Mouse (Mus musculus) 416B (cell line): ENCODE data around the gene Cacna1c.

Experiments used
- DNase-seq: peaks from one replicate; pipeline ENCODE4 v3.0.0; 2011; ENCODE audit warnings: low read depth

The Cacna1c gene

GRCm38 (mm10) chr6:119196382-119197305 lies at the start of gene Cacna1c:
Gene Cacna1c, minus strand, starts transcription at chr6:119196418.
- no peak for DNase-seq

DNA sequence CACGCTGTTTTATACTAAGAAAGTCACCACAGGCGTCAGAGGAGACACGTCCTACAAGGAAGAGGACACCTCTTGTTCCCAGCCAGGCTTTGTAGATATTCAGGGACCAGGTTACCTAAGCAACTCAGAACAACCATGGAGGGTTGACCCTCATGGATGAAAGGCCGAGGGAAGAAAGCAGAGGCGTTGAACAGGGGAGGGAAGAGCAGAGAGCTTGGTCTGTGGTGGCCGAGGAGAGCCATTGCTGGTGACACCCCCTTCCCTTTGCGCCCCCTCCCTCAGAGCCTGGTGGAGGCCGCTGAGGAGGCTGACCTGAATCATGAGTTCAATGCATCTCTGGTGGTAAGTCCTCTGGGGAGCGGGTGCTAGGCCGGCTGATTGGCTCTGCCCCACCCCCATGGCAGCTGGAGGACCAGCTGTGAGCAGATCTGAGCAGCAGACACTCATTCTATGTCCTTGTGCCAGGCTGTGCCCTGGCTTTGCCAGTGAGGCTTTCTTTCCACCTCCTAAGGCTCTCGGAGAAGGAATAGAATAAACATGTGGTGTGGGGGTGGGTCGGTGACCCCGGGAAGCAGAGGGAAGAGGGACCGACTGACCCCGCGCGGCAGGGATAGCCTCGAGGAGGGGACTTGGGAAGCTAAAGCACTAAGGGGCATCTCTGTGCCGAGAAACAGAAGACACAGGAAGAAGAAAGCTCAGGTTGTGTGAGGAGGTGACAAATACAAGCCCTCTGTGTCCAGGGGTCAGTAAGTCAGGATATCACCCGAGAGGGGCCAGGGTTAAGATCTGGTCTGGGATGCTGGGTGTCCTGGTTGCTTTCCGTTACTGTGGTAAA lies 44.9 kb upstream of the Cacna1c start:
- no peak for DNase-seq

DNA sequence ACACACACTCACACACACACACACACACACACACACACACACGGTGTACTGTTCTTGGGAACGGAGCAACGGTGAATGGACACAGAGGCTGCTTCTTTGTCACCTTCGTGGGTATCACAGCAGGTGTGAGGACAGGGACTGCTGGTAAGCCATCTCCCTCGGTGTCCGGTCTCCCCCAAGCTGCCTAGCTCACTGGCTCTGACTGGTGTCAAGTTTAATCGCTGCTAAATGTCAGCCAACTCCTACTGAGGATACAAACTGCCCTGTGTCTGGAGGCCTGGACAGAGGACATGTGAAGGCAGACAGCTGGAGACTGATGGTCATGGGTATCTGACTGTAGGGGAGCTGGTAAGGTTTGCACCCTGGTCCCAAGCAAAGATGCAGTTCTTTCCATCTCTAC lies 44.0 kb upstream of the Cacna1c start:
- no peak for DNase-seq

DNA sequence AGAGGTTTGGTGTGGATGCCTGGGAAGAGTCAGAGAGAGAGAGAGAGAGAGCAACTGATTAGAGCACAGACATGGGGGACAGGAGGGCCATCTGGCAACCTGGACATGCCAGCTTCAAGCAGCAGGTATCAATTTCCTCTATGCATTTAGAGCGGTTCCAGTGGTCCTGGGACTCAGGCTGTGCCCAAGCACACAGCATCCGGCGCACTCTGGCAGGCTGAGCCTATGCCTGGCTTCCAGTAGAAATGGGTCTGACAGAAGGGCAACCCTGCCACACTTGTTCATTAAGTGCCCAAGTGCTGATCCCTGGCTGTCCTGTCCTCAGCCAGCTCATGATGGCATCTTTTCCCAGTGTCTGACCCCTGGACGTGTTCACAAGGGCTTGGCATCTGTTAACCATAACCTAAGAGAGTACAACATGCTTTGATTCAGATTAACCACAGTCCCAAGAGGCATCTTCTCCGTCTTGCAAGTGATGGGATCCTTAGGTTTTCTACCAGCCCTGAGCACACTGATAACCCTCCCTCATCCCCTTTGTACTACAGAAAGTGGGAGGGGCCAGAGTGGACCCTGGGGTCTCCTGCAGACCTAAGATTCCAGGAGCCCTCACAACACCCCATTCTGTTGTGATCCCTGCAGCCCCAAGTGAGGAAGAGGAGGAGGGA lies 43.3 kb upstream of the Cacna1c start:
- DNase-seq: no peak

DNA sequence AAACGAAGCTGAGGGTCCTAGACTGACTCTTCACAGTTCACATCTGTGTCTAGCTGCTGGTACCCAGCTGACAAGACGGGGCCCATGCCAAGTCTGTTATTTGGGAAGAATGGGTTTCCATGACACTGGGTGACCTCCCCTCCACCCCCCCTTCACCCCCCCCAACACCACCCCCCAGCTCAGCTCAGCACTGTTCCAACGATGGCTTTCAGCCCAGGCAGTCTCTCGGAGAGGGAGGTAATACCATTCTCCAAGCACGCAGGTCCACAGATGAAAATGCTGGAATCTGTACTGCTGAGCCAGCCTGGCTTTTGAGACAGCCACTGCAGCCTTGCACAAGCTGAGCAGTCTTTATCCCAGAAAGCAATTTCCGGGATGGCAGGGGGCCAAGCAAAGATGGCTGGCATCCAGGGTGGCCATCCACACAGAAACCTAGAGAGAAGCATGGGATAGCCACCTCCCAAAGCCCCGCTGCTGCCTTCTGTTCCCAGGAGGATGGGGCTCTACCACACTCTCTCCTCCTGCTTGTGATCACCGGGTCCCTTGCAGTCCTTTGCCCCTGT lies 41.3 kb upstream of the Cacna1c start:
- no peak for DNase-seq

GRCm38 (mm10) chr6:119236241-119236640 lies 40.0 kb upstream of the Cacna1c start, which contains the start of gene Cacna2d4:
Gene Cacna2d4, plus strand, starts transcription at chr6:119236526.
- DNase-seq: no peak

DNA sequence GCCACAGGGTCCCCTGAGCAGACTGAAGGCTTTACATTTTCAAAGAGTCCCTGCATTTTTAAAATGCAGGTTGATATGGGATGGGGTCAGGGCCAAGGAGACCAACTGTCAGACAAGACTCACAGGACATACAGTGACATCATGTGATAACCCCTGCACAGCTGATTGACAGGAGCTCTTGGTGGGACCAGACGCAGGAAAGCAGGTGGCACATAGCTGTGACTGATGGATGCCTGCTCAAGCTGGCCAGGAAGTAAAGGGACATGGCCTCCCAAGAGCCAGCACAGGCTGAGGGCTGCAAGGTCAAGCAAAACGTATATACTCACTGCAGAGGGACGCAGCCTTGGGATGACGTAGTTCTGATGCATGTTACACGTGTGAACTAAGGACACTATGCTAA lies 39.2 kb upstream of the Cacna1c start:
- DNase-seq: no peak

- DNase-seq: peak; percentile 22
Measured at GRCm38 (mm10) chr6:119233066-119233465, 36.8 kb upstream of the Cacna1c start.

DNA sequence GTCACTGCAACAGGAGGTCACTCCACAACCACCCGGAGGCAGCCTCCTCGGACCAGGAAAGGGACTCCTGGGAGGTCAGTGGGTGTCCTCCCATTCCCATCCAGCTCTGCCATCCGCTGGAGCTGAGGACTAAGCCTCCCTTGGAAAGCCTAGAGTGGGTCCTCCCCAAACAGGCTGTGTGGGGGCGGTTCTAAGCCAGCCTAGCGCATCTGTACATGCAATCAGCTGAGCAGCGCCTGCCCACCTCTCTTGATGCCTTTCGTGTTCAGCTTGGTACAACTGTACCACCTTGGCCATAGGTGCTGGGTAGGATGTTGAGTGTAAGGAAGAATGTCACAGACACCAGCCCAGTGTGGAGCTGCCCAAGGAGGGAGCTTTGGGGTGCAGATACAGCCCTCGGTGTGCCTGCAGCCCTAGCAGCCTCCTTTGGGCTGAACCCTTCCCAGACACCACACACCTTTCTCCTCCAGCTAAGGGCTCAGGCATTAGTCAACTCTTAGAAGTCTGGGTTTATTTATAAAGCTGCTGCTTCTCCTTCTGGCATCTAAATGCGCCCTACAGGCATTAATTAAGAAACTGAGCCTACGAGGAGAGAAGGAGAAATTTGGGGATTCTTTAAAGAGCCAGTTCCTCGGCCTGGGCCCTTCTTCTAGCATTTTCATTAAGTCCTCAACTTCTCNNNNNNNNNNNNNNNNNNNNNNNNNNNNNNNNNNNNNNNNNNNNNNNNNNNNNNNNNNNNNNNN lies 32.8 kb upstream of the Cacna1c start:
- no peak for DNase-seq

DNA sequence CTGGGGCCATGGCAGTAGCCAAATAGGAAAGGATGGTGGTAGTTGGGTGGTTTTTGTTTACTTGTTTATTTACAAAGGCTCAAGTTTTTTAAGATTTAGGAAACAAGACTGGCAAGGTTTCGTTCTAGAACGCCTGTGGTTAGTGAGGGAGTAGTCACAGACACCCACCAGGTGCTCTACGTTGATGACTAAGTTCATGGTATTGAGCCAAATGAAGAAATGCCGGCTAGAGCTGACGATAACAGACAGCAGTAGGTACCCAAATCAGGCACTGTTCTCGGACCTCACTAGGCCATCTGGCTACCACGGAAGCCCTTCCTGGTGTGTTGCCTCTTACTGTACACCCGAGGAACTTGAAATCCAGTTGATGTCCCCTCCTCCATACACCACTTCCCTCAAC lies 30.8 kb upstream of the Cacna1c start:
- no peak for DNase-seq

- no peak for DNase-seq
Measured at GRCm38 (mm10) chr6:119225731-119226130, 29.5 kb upstream of the Cacna1c start.

GRCm38 (mm10) chr6:119225226-119225625 lies 29.0 kb upstream of the Cacna1c start:
- no peak for DNase-seq

DNA sequence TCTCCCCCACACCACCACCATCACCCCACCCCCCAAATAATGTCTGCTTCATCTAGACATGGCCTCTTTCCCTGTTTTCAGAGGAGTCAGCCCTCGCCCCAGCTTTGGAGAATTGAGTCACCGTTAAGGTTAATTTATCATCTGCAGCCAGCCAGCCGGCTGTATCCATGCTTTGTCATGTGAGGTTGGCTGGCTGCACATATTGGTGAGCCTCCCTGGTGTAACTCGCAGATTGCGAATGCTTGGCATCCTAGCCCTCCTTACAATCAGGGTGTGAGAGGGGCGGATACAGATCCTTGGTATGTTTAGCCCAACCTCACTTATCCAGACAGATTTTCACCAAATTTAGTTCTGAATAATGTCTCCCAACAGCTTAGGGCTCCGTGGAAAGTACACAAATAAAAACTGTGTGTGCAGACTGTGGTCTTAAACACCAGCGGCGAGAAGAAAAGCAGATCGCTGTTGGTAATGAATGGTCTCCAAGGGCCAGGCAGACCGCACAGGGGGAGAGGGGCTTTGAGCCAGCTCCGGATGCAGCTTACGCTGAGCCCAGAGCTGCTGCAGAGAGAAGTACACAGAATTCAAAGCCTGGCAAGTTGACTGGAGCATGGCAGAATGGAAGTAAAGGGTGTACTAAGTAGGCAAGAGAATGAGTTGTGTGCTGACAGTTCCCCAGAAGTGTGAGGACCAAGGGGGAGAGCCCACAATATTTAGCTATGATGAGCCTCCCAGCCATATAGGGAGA lies 28.4 kb upstream of the Cacna1c start:
- DNase-seq: no peak

- peak; percentile 63 for DNase-seq
Measured at GRCm38 (mm10) chr6:119220297-119220696, 24.1 kb upstream of the Cacna1c start.

DNA sequence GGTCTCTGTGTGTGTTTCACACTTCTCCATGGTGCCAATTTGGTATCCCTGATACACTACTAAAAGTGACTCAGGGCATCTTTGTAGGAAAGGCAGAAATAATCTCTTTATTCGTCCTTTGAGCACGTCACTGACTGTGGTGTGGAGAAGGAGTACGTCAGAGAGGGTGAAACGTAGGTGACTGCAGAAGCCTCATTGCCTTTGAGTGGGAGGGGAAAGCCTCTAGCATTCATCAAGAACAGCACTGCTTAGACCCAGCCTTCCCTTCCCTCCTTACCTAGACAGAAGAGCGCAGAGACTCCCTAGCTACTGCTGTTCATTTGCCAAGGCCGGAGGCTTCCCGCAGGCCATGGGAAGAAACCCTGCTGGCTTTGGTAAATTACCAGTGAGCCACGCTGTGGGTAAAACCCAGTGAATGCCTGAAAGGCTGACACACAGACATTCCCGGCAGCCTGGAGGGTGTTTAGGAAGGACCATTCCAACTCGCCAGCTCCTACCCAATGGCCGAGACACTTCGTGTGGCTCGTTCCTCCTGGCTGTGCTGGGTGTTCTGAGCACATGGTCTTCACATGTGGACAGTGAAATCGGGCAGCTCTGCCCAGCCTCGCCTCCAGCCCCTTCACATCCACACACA lies 23.1 kb upstream of the Cacna1c start:
- no peak for DNase-seq

- DNase-seq: no peak
Measured at GRCm38 (mm10) chr6:119218591-119218990, 22.4 kb upstream of the Cacna1c start.

GRCm38 (mm10) chr6:119217661-119218060 lies 21.4 kb upstream of the Cacna1c start:
- no peak for DNase-seq

- DNase-seq: no peak
Measured at GRCm38 (mm10) chr6:119215040-119215613, 18.9 kb upstream of the Cacna1c start.

- no peak for DNase-seq
Measured at GRCm38 (mm10) chr6:119214190-119214589, 18.0 kb upstream of the Cacna1c start.

DNA sequence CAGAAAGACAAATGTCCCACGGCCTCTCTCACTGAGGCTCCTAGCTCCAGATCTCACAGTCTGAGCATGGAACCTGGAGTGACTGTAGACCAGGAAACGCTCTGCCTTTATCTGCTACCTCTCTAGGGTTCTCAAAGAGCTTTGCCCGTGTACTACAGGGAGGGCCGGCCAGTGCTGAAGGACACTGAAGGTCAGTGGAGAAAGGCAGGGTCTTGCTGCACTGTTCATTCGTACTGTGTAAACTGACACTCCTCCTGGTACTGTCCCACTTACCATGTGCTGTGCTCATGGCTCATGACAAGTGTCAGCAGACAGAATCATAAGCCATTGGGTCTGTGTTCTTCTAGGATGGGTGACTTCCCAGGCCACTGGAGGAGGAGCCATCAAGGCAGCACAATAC lies 17.2 kb upstream of the Cacna1c start:
- DNase-seq: no peak
